Mouse (Mus musculus): ENCODE results near the gene Ccdc50. TPM values are rescaled to one million over a fixed set of nuclear protein-coding genes. Genes with fewer than 3 reads are reported as not detected.

Gene Ccdc50
- polyA plus RNA-seq, 2 experiments, result 8.5 to 15.9 TPM

- H3K36me3 ChIP-seq (replicated peaks; ENCODE audit: control insufficient read depth, insufficient read depth, low read depth), result no peaks in the 10 kb centered on the region
- H3K9me3 ChIP-seq (ENCODE audit: control insufficient read depth, low read length), result no peaks in the 10 kb centered on the region
- ATAC-seq (ENCODE audit: insufficient read depth) (no peak), DNase-seq (ENCODE audit: low read depth in 3 of 3, low spot score in 3 of 3) (no peak)
- WGBS (ENCODE audit: insufficient replicate concordance), result 63% methylated on average over 2 of the region's 2 CpGs
- H3K4me2 ChIP-seq (ENCODE audit: low read depth), result no peak overlapping the region
- no peak overlapping the region for H3K27ac ChIP-seq
- H3K4me3 ChIP-seq (ENCODE audit: insufficient read depth in 1 of 2, low read depth in 2 of 2, low read length in 2 of 2), result no peak overlapping the region
- peaks cover 6 to 19% of the 10 kb centered on the region in 2 experiments; a peak in 3 of 4 replicates for H3K4me1 ChIP-seq (replicated peaks; ENCODE audit: control insufficient read depth in 2 of 2, insufficient read depth in 2 of 2, low read length in 1 of 2)
- TF ChIP-seq EP300 (IDR thresholded peaks at IDR 0.05; ENCODE audit: low read depth) (no peak), CTCF (IDR thresholded peaks at IDR 0.05; ENCODE audit: low read depth) (no peak)
- H3K9ac ChIP-seq (replicated peaks), result no peak overlapping the region
- no peaks in the 10 kb centered on the region for H3K27me3 ChIP-seq (ENCODE audit: control insufficient read depth, insufficient read depth, low read length)
Measured at GRCm38 (mm10) chr16:27391845-27392244, 3.2 kb downstream of the Ccdc50 start.

GRCm38 (mm10) chr16:27395251-27396037, 6.8 kb downstream of the Ccdc50 start:
- TF ChIP-seq CTCF (IDR thresholded peaks at IDR 0.05; ENCODE audit: low read depth), result no peak
- TF ChIP-seq EP300 (IDR thresholded peaks at IDR 0.05; ENCODE audit: low read depth), result no peak
- Histone ChIP-seq H3K4me3 (ENCODE audit: insufficient read depth in 1 of 2, low read depth in 2 of 2, low read length in 2 of 2) (no peak overlapping the region), H3K4me2 (ENCODE audit: low read depth) (no peak overlapping the region), H3K27ac (no peak overlapping the region), H3K9ac (replicated peaks) (no peak overlapping the region), H3K4me1 (replicated peaks; ENCODE audit: control insufficient read depth in 2 of 2, insufficient read depth in 2 of 2, low read length in 1 of 2) (0 out of 4 replicates have a peak, but pooled peaks cover 0 to 2% of the 10 kb centered on the region in 2 experiments), H3K27me3 (ENCODE audit: control insufficient read depth, insufficient read depth, low read length) (no peaks in the 10 kb centered on the region), H3K36me3 (replicated peaks; ENCODE audit: control insufficient read depth, insufficient read depth, low read depth) (no peaks in the 10 kb centered on the region), H3K9me3 (ENCODE audit: control insufficient read depth, low read length) (no peaks in the 10 kb centered on the region)
- no peak for ATAC-seq (ENCODE audit: insufficient read depth)
- no peak for DNase-seq (ENCODE audit: low read depth in 3 of 3, low spot score in 3 of 3)
- WGBS (ENCODE audit: insufficient replicate concordance), result 72% methylated on average over 4 of the region's 4 CpGs

GRCm38 (mm10) chr16:27396951-27397350, 8.3 kb downstream of the Ccdc50 start:
- Histone ChIP-seq H3K27me3 (ENCODE audit: control insufficient read depth, insufficient read depth, low read length) (no peaks in the 10 kb centered on the region), H3K36me3 (replicated peaks; ENCODE audit: control insufficient read depth, insufficient read depth, low read depth) (no peaks in the 10 kb centered on the region), H3K4me3 (ENCODE audit: insufficient read depth in 1 of 2, low read depth in 2 of 2, low read length in 2 of 2) (no peak overlapping the region), H3K27ac (no peak overlapping the region), H3K9me3 (ENCODE audit: control insufficient read depth, low read length) (no peaks in the 10 kb centered on the region), H3K4me2 (ENCODE audit: low read depth) (no peak overlapping the region), H3K9ac (replicated peaks) (no peak overlapping the region), H3K4me1 (replicated peaks; ENCODE audit: control insufficient read depth in 2 of 2, insufficient read depth in 2 of 2, low read length in 1 of 2) (no peaks in the 10 kb centered on the region)
- WGBS (ENCODE audit: insufficient replicate concordance), result 74% methylated on average over 1 of the region's 1 CpGs
- TF ChIP-seq EP300 (IDR thresholded peaks at IDR 0.05; ENCODE audit: low read depth), result no peak
- TF ChIP-seq CTCF (IDR thresholded peaks at IDR 0.05; ENCODE audit: low read depth), result no peak
- no peak for ATAC-seq (ENCODE audit: insufficient read depth)
- DNase-seq (ENCODE audit: low read depth in 3 of 3, low spot score in 3 of 3), result no peak

GRCm38 (mm10) chr16:27399026-27399718, 10.5 kb downstream of the Ccdc50 start:
- no peak for DNase-seq (ENCODE audit: low read depth in 3 of 3, low spot score in 3 of 3)
- 60% methylated on average over 3 of the region's 3 CpGs for WGBS (ENCODE audit: insufficient replicate concordance)
- no peak overlapping the region for H3K4me2 ChIP-seq (ENCODE audit: low read depth)
- H3K9ac ChIP-seq (replicated peaks), result no peak overlapping the region
- H3K27me3 ChIP-seq (ENCODE audit: control insufficient read depth, insufficient read depth, low read length), result no peaks in the 10 kb centered on the region
- ATAC-seq (ENCODE audit: insufficient read depth), result no peak
- H3K4me1 ChIP-seq (replicated peaks; ENCODE audit: control insufficient read depth in 2 of 2, insufficient read depth in 2 of 2, low read length in 1 of 2), result no peaks in the 10 kb centered on the region
- H3K9me3 ChIP-seq (ENCODE audit: control insufficient read depth, low read length), result no peaks in the 10 kb centered on the region
- no peak for TF ChIP-seq CTCF (IDR thresholded peaks at IDR 0.05; ENCODE audit: low read depth)
- no peak for TF ChIP-seq EP300 (IDR thresholded peaks at IDR 0.05; ENCODE audit: low read depth)
- no peak overlapping the region for H3K27ac ChIP-seq
- H3K36me3 ChIP-seq (replicated peaks; ENCODE audit: control insufficient read depth, insufficient read depth, low read depth), result no peaks in the 10 kb centered on the region
- no peak overlapping the region for H3K4me3 ChIP-seq (ENCODE audit: insufficient read depth in 1 of 2, low read depth in 2 of 2, low read length in 2 of 2)

- no peak overlapping the region for H3K4me3 ChIP-seq (ENCODE audit: insufficient read depth in 1 of 2, low read depth in 2 of 2, low read length in 2 of 2)
- TF ChIP-seq CTCF (IDR thresholded peaks at IDR 0.05; ENCODE audit: low read depth), result no peak
- no peak for TF ChIP-seq EP300 (IDR thresholded peaks at IDR 0.05; ENCODE audit: low read depth)
- ATAC-seq (ENCODE audit: insufficient read depth) (no peak), DNase-seq (ENCODE audit: low read depth in 3 of 3, low spot score in 3 of 3) (no peak)
- no peak overlapping the region for H3K9ac ChIP-seq (replicated peaks)
- H3K4me1 ChIP-seq (replicated peaks; ENCODE audit: control insufficient read depth in 2 of 2, insufficient read depth in 2 of 2, low read length in 1 of 2), result no peaks in the 10 kb centered on the region
- no peaks in the 10 kb centered on the region for H3K27me3 ChIP-seq (ENCODE audit: control insufficient read depth, insufficient read depth, low read length)
- H3K4me2 ChIP-seq (ENCODE audit: low read depth), result no peak overlapping the region
- WGBS (ENCODE audit: insufficient replicate concordance), result 72% methylated on average over 6 of the region's 6 CpGs
- no peaks in the 10 kb centered on the region for H3K9me3 ChIP-seq (ENCODE audit: control insufficient read depth, low read length)
- H3K27ac ChIP-seq, result no peak overlapping the region
- H3K36me3 ChIP-seq (replicated peaks; ENCODE audit: control insufficient read depth, insufficient read depth, low read depth), result no peaks in the 10 kb centered on the region
Measured at GRCm38 (mm10) chr16:27399719-27400253, 11.1 kb downstream of the Ccdc50 start.
